Mouse (Mus musculus) thymus, adult 2 months (tissue): Measurements from ENCODE around the gene Rarb.

Experiments used
- CTCF ChIP-seq: fragments of 200-500 bp; IDR thresholded peaks from 2 replicates; pipeline ENCODE4 v1.5.1; 2012; ENCODE audit warnings: mild to moderate bottlenecking, control low read depth, low read length, moderate library complexity, borderline replicate concordance; ENCODE audit not compliant: control insufficient read depth, poor library complexity, insufficient read depth; ENCODE audit errors: extremely low read depth
- POLR2A ChIP-seq: fragments of 200-500 bp; IDR thresholded peaks from 2 replicates; pipeline ENCODE4 v1.6.1; 2012; ENCODE audit warnings: mild to moderate bottlenecking, low read length, control low read depth, moderate library complexity; ENCODE audit not compliant: control insufficient read depth, poor library complexity, insufficient read depth; ENCODE audit errors: extremely low read depth

DNA sequence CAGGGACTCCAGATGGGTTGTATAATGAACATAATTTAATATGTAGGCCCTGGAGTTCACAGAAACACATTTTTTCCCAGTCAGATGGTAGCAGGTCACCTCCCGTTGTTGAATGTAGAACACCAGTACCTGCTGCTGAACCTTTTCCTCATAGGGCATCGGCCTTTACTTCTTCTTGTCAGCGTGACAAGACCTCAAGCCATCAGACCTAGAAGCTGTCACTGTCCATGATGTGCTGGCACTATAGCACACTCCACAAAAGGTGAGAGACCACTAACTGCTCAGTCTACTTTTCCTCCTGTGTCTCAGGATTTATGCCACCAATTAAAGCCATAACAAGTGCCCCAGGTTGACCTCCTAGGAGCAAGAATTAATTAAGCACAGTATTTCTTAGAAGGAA is 296.1 kb downstream of the Rarb start:
- TF ChIP-seq CTCF: no peak
- no peak for TF ChIP-seq POLR2A
